Mouse (Mus musculus): ENCODE measurements around the gene Spdye4a.

- TF ChIP-seq POLR2A (IDR thresholded peaks at IDR 0.05; ENCODE audit: low read depth, low read length) (no peak), CTCF (IDR thresholded peaks at IDR 0.05; ENCODE audit: borderline replicate concordance, insufficient read depth, low read length) (no peak)
These were observed 28.4 kb upstream of the Spdye4a start for GRCm38 (mm10) chr5:143255131-143255519.
